Mouse (Mus musculus) neural tube, embryonic 13.5 days (tissue): Measurements from ENCODE around the gene Mknk1. TPM values are rescaled to one million over a fixed set of nuclear protein-coding genes. Genes with fewer than 3 reads are reported as not detected.

ENCODE experiments used
- ATAC-seq: fragments of 200-750 bp; cut with Nextera tagmentation; 2 replicates; pipeline ENCODE4 v1.8.0; 2017; ENCODE audit warnings: low read depth, mild to moderate bottlenecking, moderate TSS enrichment, moderate library complexity
- H3K27ac ChIP-seq: fragments of 300-500 bp; sonication (generic); replicated peaks from 2 replicates; pipeline ENCODE4 v1.5.1; 2015; ENCODE audit warnings: moderate library complexity, mild to moderate bottlenecking, inconsistent platforms
- H3K27me3 ChIP-seq: fragments of 300-500 bp; sonication (generic); 2 replicates; pipeline ENCODE4 v1.6.1; 2015; ENCODE audit warnings: mild to moderate bottlenecking, inconsistent platforms
- H3K36me3 ChIP-seq: fragments of 300-500 bp; sonication (generic); 2 replicates; pipeline ENCODE4 v1.6.1; 2015; ENCODE audit warnings: mild to moderate bottlenecking, inconsistent platforms
- H3K4me1 ChIP-seq: fragments of 300-500 bp; sonication (generic); replicated peaks from 2 replicates; pipeline ENCODE4 v1.6.1; 2015; ENCODE audit warnings: inconsistent platforms
- H3K4me2 ChIP-seq: fragments of 300-500 bp; sonication (generic); 2 replicates; pipeline ENCODE4 v1.6.1; 2015; ENCODE audit warnings: inconsistent platforms, mild to moderate bottlenecking, moderate library complexity
- H3K4me3 ChIP-seq: fragments of 300-500 bp; sonication (generic); 2 replicates; pipeline ENCODE4 v1.5.1; 2015; ENCODE audit warnings: mild to moderate bottlenecking, inconsistent platforms
- H3K9ac ChIP-seq: fragments of 300-500 bp; sonication (generic); 2 replicates; pipeline ENCODE4 v1.6.1; 2015; ENCODE audit warnings: moderate library complexity, mild to moderate bottlenecking, inconsistent platforms
- H3K9me3 ChIP-seq: fragments of 300-500 bp; sonication (generic); 2 replicates; pipeline ENCODE4 v1.6.1; 2016; ENCODE audit warnings: inconsistent platforms
- WGBS: fragments of 180-500 bp; shearing (Covaris S2); methylation state at CpG from one replicate; pipeline ENCODE4 v1.1.7; 2015; 5-methylcytosine and 5-hydroxymethylcytosine counted together
- polyA plus RNA-seq: library from polyadenylated mRNA; unstranded; fragments of >200 nt; fragmentation: Nextera tagmentation; extraction: Ambion mirVana; gene quantifications from 2 replicates; pipeline ENCODE4 v1.2.1, GENCODE M21; 2015

Gene Mknk1
- polyA plus RNA-seq, 1 experiment from 2014 or later, result 28.7 TPM

- H3K4me3 ChIP-seq, result no peak overlapping the region
Measured at GRCm38 (mm10) chr4:115827066-115827465, 11.9 kb upstream of the Mknk1 start.

GRCm38 (mm10) chr4:115827535-115827887 is 11.5 kb upstream of the Mknk1 start:
- peak overlapping the region; percentile 72 for H3K4me2 ChIP-seq
- peak overlapping the region; percentile 85 for H3K4me3 ChIP-seq
- no peaks in the 10 kb centered on the region for H3K36me3 ChIP-seq
- peaks cover 10% of the 10 kb centered on the region for H3K4me1 ChIP-seq
- 9% methylated on average over 4 of the region's 4 CpGs for WGBS
- peaks cover 17% of the 10 kb centered on the region for H3K27me3 ChIP-seq
- H3K9me3 ChIP-seq, result no peaks in the 10 kb centered on the region
- ATAC-seq, result peak; percentile 33
- H3K9ac ChIP-seq, result peak overlapping the region; percentile 79
- H3K27ac ChIP-seq, result peak overlapping the region; percentile 63; the same call in 1 of the 2 replicates

More at GRCm38 (mm10) chr4:115827066-115827465, 11.9 kb upstream of the Mknk1 start:
- Histone ChIP-seq H3K4me1 (peaks cover 10% of the 10 kb centered on the region), H3K27ac (no peak overlapping the region), H3K4me2 (peak overlapping the region; percentile 72; the same call in 1 of the 2 replicates), H3K27me3 (peaks cover 17% of the 10 kb centered on the region), H3K9ac (no peak overlapping the region), H3K9me3 (no peaks in the 10 kb centered on the region), H3K36me3 (no peaks in the 10 kb centered on the region)
- ATAC-seq, result no peak
- WGBS, result 73% methylated on average over 3 of the region's 3 CpGs

- Histone ChIP-seq H3K9ac (peak within 1 kb of the TSS; percentile 79), H3K9me3 (no peaks in the 10 kb centered on the region), H3K4me2 (peak within 1 kb of the TSS; percentile 72), H3K27ac (peak within 1 kb of the TSS; percentile 63), H3K4me3 (peak within 1 kb of the TSS; percentile 85), H3K4me1 (peaks cover 10% of the 10 kb centered on the region), H3K36me3 (no peaks in the 10 kb centered on the region), H3K27me3 (peaks cover 17% of the 10 kb centered on the region)
- ATAC-seq, result peak; percentile 91
- WGBS, result under 1% methylated on average over 55 of the region's 57 CpGs
Measured at GRCm38 (mm10) chr4:115827888-115828571, 11.0 kb upstream of the Mknk1 start, which contains the start of gene Mob3c. Mob3c (plus strand) TSS chr4:115828092.

GRCm38 (mm10) chr4:115828572-115828902 is 10.5 kb upstream of the Mknk1 start:
- H3K4me2 ChIP-seq, result peak overlapping the region; percentile 72
- H3K27me3 ChIP-seq, result peaks cover 17% of the 10 kb centered on the region
- H3K9me3 ChIP-seq, result no peaks in the 10 kb centered on the region
- peaks cover 10% of the 10 kb centered on the region for H3K4me1 ChIP-seq
- H3K27ac ChIP-seq, result no peak overlapping the region
- peak overlapping the region; percentile 85 for H3K4me3 ChIP-seq
- ATAC-seq, result no peak
- no peaks in the 10 kb centered on the region for H3K36me3 ChIP-seq
- peak overlapping the region; percentile 79 for H3K9ac ChIP-seq
- 7% methylated on average over 8 of the region's 8 CpGs for WGBS

- H3K9me3 ChIP-seq, result no peaks in the 10 kb centered on the region
- no peak overlapping the region for H3K9ac ChIP-seq
- ATAC-seq, result no peak
- H3K27ac ChIP-seq, result no peak overlapping the region
- H3K4me2 ChIP-seq, result no peak overlapping the region
- no peak overlapping the region for H3K4me3 ChIP-seq
- no peaks in the 10 kb centered on the region for H3K36me3 ChIP-seq
- H3K4me1 ChIP-seq, result peaks cover 10% of the 10 kb centered on the region
- WGBS, result 75% methylated on average over 5 of the region's 5 CpGs
- peaks cover 15% of the 10 kb centered on the region for H3K27me3 ChIP-seq
Measured at GRCm38 (mm10) chr4:115830491-115830890, 8.5 kb upstream of the Mknk1 start.

- H3K27me3 ChIP-seq, result peaks cover 12% of the 10 kb centered on the region
- ATAC-seq, result no peak
- H3K27ac ChIP-seq, result no peak overlapping the region
- no peak overlapping the region for H3K4me2 ChIP-seq
- H3K9me3 ChIP-seq, result no peaks in the 10 kb centered on the region
- 94% methylated on average over 22 of the region's 22 CpGs for WGBS
- no peaks in the 10 kb centered on the region for H3K36me3 ChIP-seq
- H3K4me1 ChIP-seq, result peaks cover 10% of the 10 kb centered on the region
- H3K9ac ChIP-seq, result no peak overlapping the region
- H3K4me3 ChIP-seq, result no peak overlapping the region
Measured at GRCm38 (mm10) chr4:115831221-115831620, 7.8 kb upstream of the Mknk1 start.

GRCm38 (mm10) chr4:115832040-115832439 is 7.0 kb upstream of the Mknk1 start:
- Histone ChIP-seq H3K36me3 (no peaks in the 10 kb centered on the region), H3K9me3 (no peaks in the 10 kb centered on the region), H3K4me2 (no peak overlapping the region), H3K27ac (no peak overlapping the region), H3K9ac (no peak overlapping the region), H3K4me1 (peaks cover 10% of the 10 kb centered on the region), H3K27me3 (peaks cover 12% of the 10 kb centered on the region), H3K4me3 (no peak overlapping the region)
- 60% methylated on average over 2 of the region's 2 CpGs for WGBS
- ATAC-seq, result no peak

GRCm38 (mm10) chr4:115835576-115835975 is 3.4 kb upstream of the Mknk1 start:
- Histone ChIP-seq H3K9me3 (no peaks in the 10 kb centered on the region), H3K27ac (no peak overlapping the region), H3K9ac (no peak overlapping the region; the same call in 1 of the 2 replicates), H3K4me1 (peaks cover 9% of the 10 kb centered on the region), H3K4me2 (no peak overlapping the region), H3K4me3 (no peak overlapping the region), H3K27me3 (no peaks in the 10 kb centered on the region), H3K36me3 (no peaks in the 10 kb centered on the region)
- no peak for ATAC-seq
- 79% methylated on average over 2 of the region's 2 CpGs for WGBS

GRCm38 (mm10) chr4:115838196-115838595 is 802 bp upstream of the Mknk1 start:
- H3K4me3 ChIP-seq, result peak overlapping the region; percentile 73; the same call in 1 of the 2 replicates
- no peak overlapping the region for H3K27ac ChIP-seq
- no peaks in the 10 kb centered on the region for H3K9me3 ChIP-seq
- no peaks in the 10 kb centered on the region for H3K27me3 ChIP-seq
- H3K9ac ChIP-seq, result 0 out of 2 replicates have a peak overlapping the region, but pooled peaks have one; percentile 75
- H3K4me2 ChIP-seq, result peak overlapping the region; percentile 76; the same call in 1 of the 2 replicates
- peaks cover 9% of the 10 kb centered on the region for H3K4me1 ChIP-seq
- no peak for ATAC-seq
- WGBS, result 71% methylated on average over 4 of the region's 4 CpGs
- no peaks in the 10 kb centered on the region for H3K36me3 ChIP-seq

- H3K4me3 ChIP-seq, result peak overlapping the region; percentile 73
- H3K4me2 ChIP-seq, result peak overlapping the region; percentile 76
- ATAC-seq, result no peak
- WGBS, result 51% methylated on average over 4 of the region's 4 CpGs
- H3K36me3 ChIP-seq, result no peaks in the 10 kb centered on the region
- H3K27me3 ChIP-seq, result no peaks in the 10 kb centered on the region
- H3K9me3 ChIP-seq, result no peaks in the 10 kb centered on the region
- H3K4me1 ChIP-seq, result peaks cover 9% of the 10 kb centered on the region
- H3K9ac ChIP-seq, result no peak overlapping the region
- H3K27ac ChIP-seq, result no peak overlapping the region
Measured at GRCm38 (mm10) chr4:115839956-115840355, 958 bp downstream of the Mknk1 start.

GRCm38 (mm10) chr4:115840842-115841241 is 1.8 kb downstream of the Mknk1 start:
- Histone ChIP-seq H3K36me3 (no peaks in the 10 kb centered on the region), H3K4me1 (peaks cover 9% of the 10 kb centered on the region), H3K4me2 (no peak overlapping the region), H3K27me3 (no peaks in the 10 kb centered on the region), H3K27ac (no peak overlapping the region), H3K9me3 (no peaks in the 10 kb centered on the region), H3K9ac (no peak overlapping the region), H3K4me3 (no peak overlapping the region)
- ATAC-seq, result no peak
- 92% methylated on average over 4 of the region's 4 CpGs for WGBS

GRCm38 (mm10) chr4:115846656-115847055 is 7.7 kb downstream of the Mknk1 start:
- no peak for ATAC-seq

GRCm38 (mm10) chr4:115847377-115847776 is 8.4 kb downstream of the Mknk1 start:
- 54% methylated on average over 5 of the region's 5 CpGs for WGBS
- Histone ChIP-seq H3K27me3 (no peaks in the 10 kb centered on the region), H3K27ac (no peak overlapping the region), H3K4me1 (0 out of 2 replicates have a peak, but pooled peaks cover 8% of the 10 kb centered on the region), H3K9ac (no peak overlapping the region), H3K9me3 (no peaks in the 10 kb centered on the region), H3K4me2 (no peak overlapping the region), H3K36me3 (peaks cover 33% of the 10 kb centered on the region), H3K4me3 (no peak overlapping the region)
- no peak for ATAC-seq

More at GRCm38 (mm10) chr4:115846656-115847055, 7.7 kb downstream of the Mknk1 start:
- no peak overlapping the region for H3K4me3 ChIP-seq
- no peaks in the 10 kb centered on the region for H3K27me3 ChIP-seq
- WGBS, result 48% methylated on average over 2 of the region's 2 CpGs
- no peak overlapping the region for H3K4me2 ChIP-seq
- peaks cover 27% of the 10 kb centered on the region for H3K36me3 ChIP-seq
- H3K27ac ChIP-seq, result no peak overlapping the region
- H3K4me1 ChIP-seq, result 0 out of 2 replicates have a peak, but pooled peaks cover 8% of the 10 kb centered on the region
- no peaks in the 10 kb centered on the region for H3K9me3 ChIP-seq
- H3K9ac ChIP-seq, result no peak overlapping the region
